Mouse (Mus musculus) T-helper 2 cell (primary cell): ENCODE data around the gene Vstm5.
"Not testable (repeated sequence)": the region's sequence is repeated elsewhere in the genome, so short reads cannot be mapped to it uniquely, and the experiment has no call there.

Experiments used
- in situ Hi-C: fragments of 300-600 bp; cut with MboI, MseI; formaldehyde crosslinking; loops from one replicate; pipeline ENCODE4 v1.15.1; 2025; ENCODE audit warnings: high pct_unique_total_duplicates

Gene Vstm5

DNA sequence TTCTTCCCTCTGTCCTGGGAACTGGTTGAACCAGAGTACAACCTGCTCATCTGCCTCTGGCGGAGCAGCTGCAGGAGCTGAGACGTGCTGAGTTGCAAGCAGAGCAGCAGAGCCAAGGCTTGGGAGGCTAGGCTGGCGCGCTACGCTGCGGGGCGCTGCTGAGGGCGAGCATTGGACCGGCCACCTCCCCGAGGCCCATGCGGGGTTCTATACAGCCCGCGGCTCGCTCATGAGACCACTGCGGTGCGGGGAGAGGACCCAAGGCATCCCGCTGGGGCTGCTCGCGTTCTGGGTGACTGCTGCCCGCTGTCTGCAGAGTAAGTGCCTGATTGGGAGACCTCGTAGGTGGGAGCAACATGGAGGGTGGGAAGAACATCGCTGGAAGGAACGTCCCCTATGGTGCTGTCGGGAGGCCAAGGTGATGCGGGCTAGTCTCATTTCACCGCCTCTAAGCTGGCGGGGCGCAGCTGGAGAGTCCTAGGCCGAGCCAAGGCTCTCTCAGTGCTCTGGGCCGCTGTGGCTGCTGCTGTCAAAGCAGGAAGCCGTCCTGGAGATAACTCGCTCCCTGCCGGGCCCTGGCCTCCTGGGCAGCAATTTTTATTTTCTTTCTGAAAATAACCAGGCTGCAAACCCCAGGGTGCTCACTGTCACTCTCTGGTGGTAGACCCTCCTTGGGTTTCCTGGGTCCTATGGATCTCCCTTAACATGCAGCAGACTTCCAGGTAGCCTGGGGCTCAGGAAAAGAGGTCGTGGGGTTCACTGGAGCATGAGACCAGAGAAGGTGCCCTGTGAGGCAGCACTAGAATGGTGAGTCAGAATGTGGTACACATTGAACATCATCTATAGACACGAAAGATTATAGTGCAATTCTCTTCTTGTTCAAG is at the start of gene Vstm5:
Gene Vstm5 (plus strand): TSS at position 4 of the 884 bp plus-strand sequence.
- in situ Hi-C loops = no loop called here

DNA sequence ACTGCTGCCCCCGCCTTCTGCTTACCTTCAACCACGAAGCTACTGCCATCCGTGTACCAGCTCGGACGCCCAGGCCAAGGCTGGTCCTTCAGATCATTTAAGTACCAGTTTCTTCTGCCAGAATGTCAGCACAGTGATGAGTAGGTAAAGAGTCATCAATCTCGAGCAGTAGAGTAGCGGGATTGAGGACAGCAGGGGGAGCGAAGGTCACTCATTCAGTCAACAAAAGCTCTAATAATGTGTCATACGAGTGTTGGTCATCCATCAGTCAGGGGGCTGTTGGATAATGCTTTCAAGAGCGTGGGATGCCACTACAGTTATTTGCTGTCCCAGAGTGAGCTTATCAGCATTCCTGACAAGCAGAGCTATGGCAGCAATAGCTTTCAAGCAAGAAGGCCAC is 44.0 kb upstream of the Vstm5 start:
- in situ Hi-C loops = not testable (repeated sequence)

DNA sequence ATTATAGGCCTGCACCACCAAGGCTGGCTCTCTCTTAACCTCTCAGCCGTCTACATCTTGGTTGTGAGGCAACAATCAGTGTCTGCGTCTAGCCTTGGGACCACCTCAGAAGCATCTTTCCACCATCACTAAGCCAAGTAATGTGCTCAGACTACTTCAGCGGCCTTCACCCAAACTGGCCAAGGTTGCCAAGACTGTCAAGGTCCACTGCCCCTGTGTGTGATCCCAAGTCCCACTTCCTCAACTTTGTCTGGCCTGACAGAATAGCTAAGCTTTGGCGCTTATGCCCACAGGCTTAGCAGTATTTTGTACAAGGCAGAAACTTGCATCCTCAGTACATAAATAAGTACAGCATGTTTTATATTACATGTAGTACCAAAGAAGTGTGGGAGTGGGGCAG is 32.2 kb upstream of the Vstm5 start:
- in situ Hi-C loops = no loop called here

DNA sequence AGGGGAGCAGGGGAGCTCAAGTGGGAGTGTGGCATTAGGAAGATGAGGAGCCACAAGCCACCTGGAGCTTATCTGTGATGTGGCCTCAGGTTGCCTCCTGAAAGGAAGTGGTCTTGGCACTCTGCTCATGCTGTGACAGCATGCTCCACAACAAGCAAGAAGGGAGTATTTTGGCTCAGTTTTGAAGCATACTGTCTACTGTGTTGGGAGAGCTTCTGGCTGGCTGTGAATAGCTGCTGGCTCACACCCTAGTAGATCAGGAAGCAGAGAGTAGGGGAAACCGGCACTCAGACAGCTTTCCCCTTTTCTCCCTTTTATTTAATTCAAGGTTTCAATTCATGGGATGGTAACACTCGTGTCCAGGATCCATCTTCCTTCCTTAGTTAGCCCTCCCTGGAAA is 29.5 kb upstream of the Vstm5 start:
- in situ Hi-C loops = no loop called here

GRCm38 (mm10) chr9:15211876-15212275 is 27.0 kb upstream of the Vstm5 start:
- in situ Hi-C loops = no loop called here

DNA sequence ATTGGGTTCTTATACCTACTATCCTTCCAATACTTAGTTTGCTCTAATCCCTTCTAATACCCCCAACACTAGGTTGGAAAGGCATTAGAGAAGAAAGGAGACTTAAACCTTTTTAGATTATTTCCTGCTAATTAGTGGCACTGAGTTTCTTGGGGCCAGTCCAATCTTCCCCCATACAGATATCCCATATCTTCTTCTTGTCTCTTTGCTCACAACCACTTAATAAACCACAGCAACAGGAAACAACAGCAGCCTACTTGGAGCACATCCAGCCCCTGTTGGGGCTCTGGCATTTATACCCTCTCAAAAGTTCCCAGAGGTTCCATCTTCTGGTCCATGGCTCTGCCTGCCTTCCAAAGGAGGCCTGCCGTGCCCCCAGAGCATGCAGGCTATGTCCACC is 25.1 kb upstream of the Vstm5 start:
- in situ Hi-C loops = no loop called here

DNA sequence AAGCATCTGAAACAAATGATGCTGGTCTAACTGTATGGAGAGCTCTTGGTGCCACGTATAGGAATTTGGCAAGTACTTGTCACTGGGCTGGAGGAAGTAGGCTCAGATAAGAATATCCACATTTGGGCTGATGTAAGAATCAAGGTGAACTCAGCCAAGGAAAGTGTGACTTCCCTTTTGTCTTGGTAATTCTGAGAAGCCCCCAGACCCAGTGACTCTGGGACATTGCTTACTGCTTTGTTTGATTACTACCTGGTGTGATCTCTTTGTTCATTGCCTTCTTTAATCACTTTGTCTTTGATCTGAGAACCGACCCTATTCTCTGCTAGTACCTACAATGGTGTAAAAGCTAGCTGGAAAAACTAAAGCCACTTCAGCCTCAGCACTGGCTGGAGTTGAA is 13.9 kb upstream of the Vstm5 start:
- in situ Hi-C loops = no loop called here

DNA sequence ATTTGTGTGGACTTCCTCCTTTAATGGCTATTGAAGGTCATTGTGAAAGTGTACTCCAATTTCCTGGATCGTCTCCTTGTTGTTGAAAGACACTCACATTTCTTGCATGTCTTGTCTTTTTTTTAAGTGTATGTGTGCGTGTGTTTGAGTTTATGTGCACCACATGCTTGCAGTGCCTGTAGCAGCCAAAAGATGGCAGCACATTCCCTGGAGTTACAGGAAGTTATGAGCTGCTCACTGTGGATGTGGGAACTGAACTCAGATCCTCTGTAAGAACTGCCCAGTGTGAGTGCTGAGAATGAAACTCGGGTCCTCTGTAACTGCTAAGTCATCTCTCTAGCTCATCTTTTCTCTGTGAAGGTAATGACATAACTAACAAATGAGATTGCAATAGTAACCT is 6.4 kb upstream of the Vstm5 start:
- in situ Hi-C loops = no loop called here

- in situ Hi-C loops = no loop called here
These were observed 5.2 kb upstream of the Vstm5 start for GRCm38 (mm10) chr9:15233604-15234003.

DNA sequence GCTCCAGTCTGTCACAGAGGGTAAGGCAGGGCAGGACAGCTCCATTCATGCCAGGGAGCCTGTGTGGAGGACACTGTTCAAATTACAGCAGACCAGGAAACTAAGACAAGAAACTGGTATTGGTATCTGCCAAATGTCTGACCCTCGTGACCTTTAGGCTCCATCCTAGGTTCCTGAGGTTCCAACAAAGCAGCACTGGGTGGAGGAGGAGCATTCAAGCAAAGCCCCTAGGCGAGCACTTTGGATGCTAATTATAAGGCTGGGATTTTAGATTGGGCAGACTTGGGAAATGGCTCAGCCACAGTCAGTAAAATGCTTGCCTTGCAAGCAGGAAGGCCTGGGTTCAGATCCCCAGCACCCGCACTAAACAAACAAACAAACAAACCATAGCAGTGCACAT is 2.9 kb upstream of the Vstm5 start:
- in situ Hi-C loops = no loop called here

DNA sequence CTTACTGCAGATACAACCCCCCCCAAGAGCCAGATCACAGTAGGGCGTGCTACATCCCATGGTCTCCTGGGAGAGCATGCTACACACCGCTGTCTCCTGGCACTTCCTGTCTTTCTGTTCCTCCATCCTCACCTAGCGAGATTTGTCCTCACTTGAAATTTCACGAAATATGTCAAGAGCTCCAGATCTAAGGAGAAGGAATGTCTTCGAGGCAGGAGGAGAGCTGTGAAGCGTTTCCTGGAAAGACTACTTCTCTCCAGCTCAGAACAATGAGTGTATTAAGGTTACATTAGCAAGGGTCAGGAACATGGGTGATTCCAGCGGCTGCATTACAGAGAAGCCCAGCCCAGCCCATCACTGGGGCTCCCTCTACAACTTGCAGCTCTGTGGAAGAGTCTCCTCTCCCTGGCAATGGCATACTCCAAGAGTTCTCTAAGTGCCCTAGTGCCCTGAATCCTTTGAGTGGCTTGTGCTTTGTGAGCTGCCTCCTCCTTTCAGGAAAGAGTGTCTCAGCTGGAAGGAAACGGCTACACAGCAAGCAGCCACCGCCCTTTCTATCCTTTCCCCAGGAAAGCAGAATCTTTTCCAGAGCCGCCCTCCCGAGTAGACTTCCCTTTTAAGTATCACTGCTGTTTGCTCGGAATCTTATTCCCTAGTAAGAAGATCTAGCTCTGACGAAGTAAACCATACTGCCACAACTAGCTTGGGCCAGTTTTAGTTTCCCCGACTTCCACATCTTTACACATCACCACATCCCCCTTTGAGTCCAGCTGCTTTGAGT is 1.1 kb upstream of the Vstm5 start:
- in situ Hi-C loops = no loop called here

GRCm38 (mm10) chr9:15238297-15238990 is 401 bp upstream of the Vstm5 start:
- in situ Hi-C loops = no loop called here

DNA sequence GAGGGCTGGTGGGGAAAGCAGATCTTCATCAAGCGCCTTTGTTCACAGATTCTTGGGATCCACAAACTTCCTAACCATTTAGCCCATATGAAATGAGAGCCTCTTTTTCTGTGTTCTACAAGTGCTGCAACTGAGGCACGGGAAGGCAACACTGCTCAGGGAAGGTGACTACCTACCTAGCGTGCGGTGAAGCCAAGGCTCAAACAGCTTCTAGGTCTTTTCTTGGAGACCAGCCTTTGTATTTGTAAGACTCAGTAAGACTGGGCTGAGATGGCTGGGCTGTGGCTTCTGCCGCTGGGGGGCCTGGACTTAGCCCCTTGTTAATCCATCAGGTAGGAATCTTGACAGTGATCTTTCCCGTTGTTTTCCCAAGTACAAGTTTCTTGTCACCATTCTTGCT is 1.2 kb downstream of the Vstm5 start:
- in situ Hi-C loops = no loop called here

- in situ Hi-C loops = no loop called here
These were observed 2.2 kb downstream of the Vstm5 start for GRCm38 (mm10) chr9:15240863-15241595.

DNA sequence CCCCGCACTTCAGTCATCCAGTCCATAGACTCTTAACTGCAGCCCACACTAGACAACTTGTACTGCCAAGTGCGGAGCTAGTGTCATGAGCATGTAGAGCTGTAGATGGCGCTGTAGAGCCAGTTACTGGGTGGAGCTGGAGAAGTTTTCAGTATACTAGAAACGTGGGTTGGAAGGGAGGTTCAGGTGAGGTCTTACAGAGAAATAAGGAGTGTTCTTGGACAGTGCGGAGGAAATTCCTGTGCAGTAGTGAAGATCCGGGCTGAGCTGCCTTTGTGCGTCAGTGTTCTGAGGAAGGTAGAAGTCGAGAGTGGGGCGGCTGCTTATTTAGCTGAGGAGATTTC is 2.7 kb downstream of the Vstm5 start:
- in situ Hi-C loops = no loop called here

GRCm38 (mm10) chr9:15242130-15242529 is 3.3 kb downstream of the Vstm5 start:
- in situ Hi-C loops = no loop called here

DNA sequence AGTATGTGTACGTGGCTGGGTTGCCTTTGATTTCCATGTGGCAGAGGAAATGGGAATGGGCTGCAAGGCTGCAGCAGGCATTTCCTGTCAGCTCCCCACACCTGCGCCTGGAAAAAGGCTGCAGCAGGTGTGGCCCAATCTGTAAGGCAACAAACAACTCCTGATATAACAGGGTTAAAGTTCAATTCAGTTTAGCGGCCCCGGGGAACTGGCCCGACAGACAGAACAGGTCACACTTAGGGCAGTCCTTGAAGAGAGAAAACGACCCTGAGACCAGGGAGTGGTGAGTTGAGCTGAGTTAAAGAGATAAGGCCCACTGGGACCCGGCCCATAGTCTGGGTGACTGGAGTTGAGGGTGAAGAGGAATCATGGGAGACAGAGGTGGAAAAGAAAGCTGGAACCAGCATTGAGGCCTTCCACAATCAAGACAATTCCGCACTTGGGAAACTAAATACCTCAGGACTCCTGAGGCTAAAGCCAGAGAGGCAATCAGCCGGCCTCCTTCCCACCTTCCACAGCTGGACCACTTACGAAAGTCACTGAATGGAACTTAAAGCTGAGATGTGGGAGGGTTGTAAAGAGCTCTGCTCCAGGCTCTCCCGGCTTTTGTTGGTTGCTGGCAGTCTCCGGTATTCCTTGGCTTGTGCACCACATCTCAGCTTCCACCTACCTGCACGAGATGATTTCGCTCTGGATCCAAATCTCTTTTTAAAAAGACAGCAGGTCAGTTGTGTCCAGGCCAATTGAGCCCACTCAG is 6.7 kb downstream of the Vstm5 start:
- in situ Hi-C loops = no loop called here

GRCm38 (mm10) chr9:15250376-15250775 is 11.5 kb downstream of the Vstm5 start:
- in situ Hi-C loops = no loop called here

DNA sequence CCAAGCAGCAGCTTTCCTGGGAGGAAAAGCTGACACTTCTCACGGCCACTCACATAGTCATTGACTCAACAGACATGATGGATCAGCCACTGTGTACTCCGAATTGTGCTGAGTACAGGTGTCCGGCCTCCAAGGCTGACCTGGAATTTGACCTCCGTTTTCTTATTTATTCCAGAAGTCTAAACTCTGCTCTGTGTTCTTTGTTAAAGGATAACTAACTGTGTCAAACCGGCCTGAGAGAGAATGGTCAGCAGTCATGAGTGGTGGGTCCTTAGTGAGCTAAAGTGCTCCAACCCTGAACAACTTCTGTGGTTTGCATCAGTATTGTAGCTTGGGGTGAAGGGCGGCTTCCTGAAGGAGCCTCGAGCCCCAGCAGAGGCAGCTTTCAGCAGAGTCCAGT is 13.4 kb downstream of the Vstm5 start:
- in situ Hi-C loops = no loop called here

- in situ Hi-C loops = no loop called here
These were observed 15.7 kb downstream of the Vstm5 start for GRCm38 (mm10) chr9:15254501-15254900.

- in situ Hi-C loops = no loop called here
These were observed 17.4 kb downstream of the Vstm5 start for GRCm38 (mm10) chr9:15256214-15256613.
